Mouse (Mus musculus) forebrain, postnatal 0 days (tissue): Measurements from ENCODE around the gene Rbms3. TPM values are rescaled to one million over a fixed set of nuclear protein-coding genes. Genes with fewer than 3 reads are reported as not detected.

Source experiments
- ATAC-seq: fragments of 200-750 bp; cut with Nextera tagmentation; 2 replicates; pipeline ENCODE4 v1.8.0; 2017; ENCODE audit warnings: mild to moderate bottlenecking, moderate library complexity
- DNase-seq: peaks from one replicate; pipeline ENCODE4 v3.0.0-alpha.2; 2015
- H3K27ac ChIP-seq: fragments of 300-500 bp; sonication (generic); 2 replicates; pipeline ENCODE4 v1.5.1; 2014; ENCODE audit warnings: low read depth, mild to moderate bottlenecking, antibody characterized with exemption, low read length, moderate library complexity, mixed read lengths
- H3K27me3 ChIP-seq: fragments of 300-500 bp; sonication (generic); 2 replicates; pipeline ENCODE4 v1.6.1; 2014; ENCODE audit warnings: mild to moderate bottlenecking, low read length, mixed read lengths; ENCODE audit not compliant: insufficient read depth
- H3K36me3 ChIP-seq: fragments of 300-500 bp; sonication (generic); 2 replicates; pipeline ENCODE4 v1.6.1; 2014; ENCODE audit warnings: mild to moderate bottlenecking, moderate library complexity; ENCODE audit not compliant: insufficient read depth
- H3K4me1 ChIP-seq: fragments of 300-500 bp; sonication (generic); 2 replicates; pipeline ENCODE4 v1.6.1; 2014; ENCODE audit warnings: antibody characterized with exemption; ENCODE audit not compliant: insufficient read depth
- H3K4me2 ChIP-seq: fragments of 300-500 bp; sonication (generic); 2 replicates; pipeline ENCODE4 v1.6.1; 2014; ENCODE audit warnings: low read depth, mild to moderate bottlenecking, moderate library complexity
- H3K4me3 ChIP-seq: fragments of 300-500 bp; sonication (generic); 2 replicates; pipeline ENCODE4 v1.5.1; 2014; ENCODE audit warnings: low read depth, low read length, mixed read lengths
- H3K9ac ChIP-seq: fragments of 300-500 bp; sonication (generic); 2 replicates; pipeline ENCODE4 v1.6.1; 2014; ENCODE audit warnings: mild to moderate bottlenecking
- H3K9me3 ChIP-seq: fragments of 300-500 bp; sonication (generic); 2 replicates; pipeline ENCODE4 v1.6.1; 2016; ENCODE audit warnings: low read length
- CTCF ChIP-seq: sonication (generic); IDR thresholded peaks from 2 replicates; pipeline ENCODE4 v1.5.1; 2016; ENCODE audit warnings: antibody characterized with exemption, control low read depth, low read depth
- WGBS: fragments of 180-500 bp; shearing (Covaris S2); extraction: QIAGEN DNeasy Blood & Tissue Kit; methylation state at CpG from one replicate; pipeline ENCODE4 v1.1.7; 2014; 5-methylcytosine and 5-hydroxymethylcytosine counted together
- polyA plus RNA-seq: library from polyadenylated mRNA; unstranded; fragments of >200 nt; fragmentation: Nextera tagmentation; extraction: Ambion mirVana; gene quantifications from 2 replicates; pipeline ENCODE4 v1.2.1, GENCODE M21; 2015
- total RNA-seq: library from RNA; depleted of rRNA; stranded (reverse); fragments of >200 nt; gene quantifications from 2 replicates; pipeline ENCODE4 v1.2.3, GENCODE M21; 2014

The Rbms3 gene
- total and polyA plus RNA-seq, 2 experiments from 2014 or later = 29.9 to 38.8 TPM

DNA sequence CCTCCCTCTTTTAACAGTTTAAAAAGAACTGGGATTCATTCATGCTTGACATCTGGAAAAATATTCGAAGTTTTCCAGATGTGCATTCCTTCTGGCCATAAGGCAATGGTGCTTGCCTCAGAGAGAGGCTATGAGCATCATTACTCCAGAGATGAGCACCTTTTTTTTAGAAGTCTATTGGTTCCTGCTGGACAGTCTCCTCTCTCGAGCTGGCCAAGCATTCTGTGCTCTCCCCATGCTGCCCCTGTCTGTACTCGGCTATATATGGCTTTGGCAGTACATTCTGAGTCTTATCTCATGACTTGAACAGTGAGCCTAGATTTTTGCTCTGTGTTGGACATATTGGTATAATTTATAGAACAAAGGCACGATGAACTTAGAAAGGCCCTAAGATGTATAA, 952.6 kb downstream of the Rbms3 start:
- DNase-seq = no peak
- H3K9ac ChIP-seq = no peak overlapping the region
- no peaks in the 10 kb centered on the region for H3K9me3 ChIP-seq
- no peak overlapping the region for H3K4me3 ChIP-seq
- no peak overlapping the region for H3K27ac ChIP-seq
- TF ChIP-seq CTCF = no peak
- WGBS = 77% methylated on average over 4 of the region's 4 CpGs
- ATAC-seq = no peak
- no peaks in the 10 kb centered on the region for H3K4me1 ChIP-seq
- no peaks in the 10 kb centered on the region for H3K36me3 ChIP-seq
- no peak overlapping the region for H3K4me2 ChIP-seq
- no peaks in the 10 kb centered on the region for H3K27me3 ChIP-seq

DNA sequence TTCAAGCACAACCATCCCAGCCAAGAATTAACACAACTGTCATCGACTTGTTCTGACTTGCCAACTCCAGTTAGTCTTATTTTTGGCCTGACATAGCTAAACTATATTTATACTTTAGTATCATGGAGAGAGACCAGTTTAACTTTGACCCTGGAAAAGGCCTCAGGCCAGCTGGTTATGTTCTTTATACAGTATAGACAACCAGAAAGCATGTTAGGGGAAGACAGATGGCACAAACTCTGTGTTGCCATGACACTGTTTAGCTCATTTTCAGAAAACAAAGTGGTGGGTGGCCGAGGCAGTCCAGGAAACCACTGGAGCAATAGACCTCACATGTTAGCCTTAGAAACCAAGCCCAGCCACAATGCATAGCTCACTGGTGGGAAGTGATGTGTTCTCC, 953.3 kb downstream of the Rbms3 start:
- TF ChIP-seq CTCF = no peak
- DNase-seq (peak; percentile 1), ATAC-seq (no peak)
- Histone ChIP-seq H3K4me1 (no peaks in the 10 kb centered on the region), H3K27ac (no peak overlapping the region), H3K4me3 (no peak overlapping the region), H3K36me3 (no peaks in the 10 kb centered on the region), H3K4me2 (no peak overlapping the region), H3K27me3 (no peaks in the 10 kb centered on the region), H3K9me3 (no peaks in the 10 kb centered on the region), H3K9ac (no peak overlapping the region)
- 55% methylated on average over 2 of the region's 2 CpGs for WGBS

- H3K4me3 ChIP-seq = no peak overlapping the region
- no peaks in the 10 kb centered on the region for H3K9me3 ChIP-seq
- no peaks in the 10 kb centered on the region for H3K27me3 ChIP-seq
- DNase-seq (no peak), ATAC-seq (no peak)
- TF ChIP-seq CTCF = no peak
- 36% methylated on average over 4 of the region's 4 CpGs for WGBS
- no peak overlapping the region for H3K9ac ChIP-seq
- H3K4me2 ChIP-seq = no peak overlapping the region
- H3K4me1 ChIP-seq = no peaks in the 10 kb centered on the region
- no peaks in the 10 kb centered on the region for H3K36me3 ChIP-seq
- H3K27ac ChIP-seq = no peak overlapping the region
Measured at GRCm38 (mm10) chr9:116674191-116674590, 955.5 kb downstream of the Rbms3 start.

GRCm38 (mm10) chr9:116661026-116661425, 968.7 kb downstream of the Rbms3 start:
- ATAC-seq (no peak), DNase-seq (no peak)
- WGBS = 92% methylated on average over 4 of the region's 4 CpGs
- Histone ChIP-seq H3K9me3 (no peaks in the 10 kb centered on the region), H3K4me2 (no peak overlapping the region), H3K36me3 (no peaks in the 10 kb centered on the region), H3K4me1 (no peaks in the 10 kb centered on the region), H3K4me3 (no peak overlapping the region), H3K27ac (no peak overlapping the region), H3K27me3 (no peaks in the 10 kb centered on the region), H3K9ac (no peak overlapping the region)
- no peak for TF ChIP-seq CTCF

- Histone ChIP-seq H3K4me3 (no peak overlapping the region), H3K4me2 (no peak overlapping the region), H3K9ac (no peak overlapping the region), H3K4me1 (no peaks in the 10 kb centered on the region), H3K27ac (no peak overlapping the region), H3K27me3 (no peaks in the 10 kb centered on the region), H3K36me3 (no peaks in the 10 kb centered on the region), H3K9me3 (no peaks in the 10 kb centered on the region)
- no peak for DNase-seq
- TF ChIP-seq CTCF = no peak
- ATAC-seq = no peak
- 53% methylated on average over 1 of the region's 1 CpGs for WGBS
Measured at GRCm38 (mm10) chr9:116659936-116660335, 969.8 kb downstream of the Rbms3 start.

GRCm38 (mm10) chr9:116657141-116657540, 972.6 kb downstream of the Rbms3 start:
- no peak overlapping the region for H3K4me3 ChIP-seq
- no peaks in the 10 kb centered on the region for H3K4me1 ChIP-seq
- no peak for DNase-seq
- no peaks in the 10 kb centered on the region for H3K9me3 ChIP-seq
- WGBS = 82% methylated on average over 2 of the region's 2 CpGs
- H3K36me3 ChIP-seq = no peaks in the 10 kb centered on the region
- H3K27ac ChIP-seq = no peak overlapping the region
- no peaks in the 10 kb centered on the region for H3K27me3 ChIP-seq
- no peak overlapping the region for H3K4me2 ChIP-seq
- no peak for ATAC-seq
- no peak for TF ChIP-seq CTCF
- no peak overlapping the region for H3K9ac ChIP-seq

DNA sequence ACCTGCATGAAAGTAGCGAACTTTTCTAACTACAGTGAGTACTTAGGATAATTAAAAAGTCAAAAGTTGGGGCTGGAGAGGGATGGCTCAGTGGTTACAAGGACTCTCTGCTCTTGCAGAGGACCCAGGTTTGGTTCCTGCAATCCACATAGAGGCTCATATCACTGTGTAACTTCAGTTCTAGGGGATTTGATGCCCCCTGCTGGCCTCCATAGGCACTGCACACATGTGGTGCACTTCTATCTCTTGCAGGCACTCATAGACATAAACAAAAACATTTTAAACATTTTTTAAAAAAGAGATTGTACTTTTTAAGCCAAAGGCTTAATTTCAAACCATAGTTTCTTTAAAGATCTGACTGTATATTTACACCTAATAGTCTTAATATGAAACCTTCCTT, 978.3 kb downstream of the Rbms3 start:
- no peak for DNase-seq
- H3K27ac ChIP-seq = no peak overlapping the region
- H3K4me2 ChIP-seq = no peak overlapping the region
- peak; percentile 9; the same call in 1 of the 2 replicates for TF ChIP-seq CTCF
- no peaks in the 10 kb centered on the region for H3K36me3 ChIP-seq
- H3K9me3 ChIP-seq = no peaks in the 10 kb centered on the region
- H3K4me3 ChIP-seq = no peak overlapping the region
- H3K4me1 ChIP-seq = no peaks in the 10 kb centered on the region
- WGBS = 100% methylated on average over 1 of the region's 1 CpGs
- no peaks in the 10 kb centered on the region for H3K27me3 ChIP-seq
- no peak for ATAC-seq
- H3K9ac ChIP-seq = no peak overlapping the region

DNA sequence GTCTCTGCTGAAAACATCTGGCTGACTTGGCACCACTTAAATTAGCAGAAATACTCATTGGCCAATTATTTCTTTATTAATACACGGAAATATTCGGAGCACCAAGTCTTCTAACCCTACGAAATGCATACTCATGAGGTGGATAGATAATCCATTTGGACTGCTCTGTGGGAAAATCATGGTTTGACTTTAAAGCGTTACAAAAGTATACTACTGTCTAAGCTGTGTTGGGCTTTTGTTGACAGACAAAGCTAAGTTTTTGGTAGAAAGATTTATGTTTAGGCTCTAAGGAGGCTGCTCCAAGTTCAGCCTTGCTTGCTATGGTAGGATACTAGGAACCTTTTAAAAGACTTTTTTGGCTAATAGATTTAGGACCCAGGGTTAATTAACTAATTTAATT, 979.8 kb downstream of the Rbms3 start:
- no peak for ATAC-seq
- Histone ChIP-seq H3K36me3 (no peaks in the 10 kb centered on the region), H3K27ac (no peak overlapping the region), H3K27me3 (no peaks in the 10 kb centered on the region), H3K4me2 (no peak overlapping the region), H3K9ac (no peak overlapping the region), H3K4me1 (no peaks in the 10 kb centered on the region), H3K9me3 (no peaks in the 10 kb centered on the region), H3K4me3 (no peak overlapping the region)
- WGBS = 78% methylated on average over 4 of the region's 4 CpGs
- no peak for TF ChIP-seq CTCF
- no peak for DNase-seq
